7 mouse cellular contexts compared by ENCODE assay signal in genomic region chr11:55422978-55423377, GRCm38 (mm10). TPM values are rescaled to one million over a fixed set of nuclear protein-coding genes. Genes with fewer than 3 reads are reported as not detected.
A peak's percentile ranks its signal among the peaks of the same experiment; 100 is the strongest.
DNase-seq lines count a peak whose midpoint lies in the region; ATAC-seq and TF ChIP-seq lines count a peak whose summit lies in the region.

Gene Sparc (minus strand): TSS chr11:55423183.

- 0 out of 2 replicates have a peak within 1 kb of the TSS, but pooled peaks have one; percentile 35 for H3K27ac ChIP-seq in hindbrain, embryonic 16.5 days (ENCODE audit: low read depth, low read length)

- 100% methylated on average over 1 of the region's 1 CpGs for WGBS in hindbrain, embryonic 16.5 days

- peaks cover 13% of the 10 kb centered on the region for H3K79me3 ChIP-seq in C2C12 (ENCODE audit: low read depth)

- H3K9me3 ChIP-seq in hindbrain, embryonic 16.5 days (ENCODE audit: control insufficient read depth, low read length): no peaks in the 10 kb centered on the region

- no peaks in the 10 kb centered on the region for H3K36me3 ChIP-seq in C2C12 (ENCODE audit: control insufficient read depth, insufficient read depth)
- H3K36me3 ChIP-seq in hindbrain, embryonic 16.5 days (ENCODE audit: control insufficient read depth, insufficient read depth, low read length): no peaks in the 10 kb centered on the region

- H3ac ChIP-seq in C2C12 (ENCODE audit: control insufficient read depth, insufficient read length, low read depth): no peak within 1 kb of the TSS

- H3K79me2 ChIP-seq in C2C12 (ENCODE audit: control insufficient read depth, insufficient read depth): peaks cover 20% of the 10 kb centered on the region

- ATAC-seq in hindbrain, embryonic 16.5 days: no peak
- ATAC-seq in megakaryocyte, adult 5-6 weeks (ENCODE audit: poor library complexity, severe bottlenecking): peak; percentile 87
- ATAC-seq in cerebellum, adult (ENCODE audit: insufficient number of reproducible peaks, low FRiP score, low TSS enrichment): no peak

- H3K27me3 ChIP-seq in C2C12 (ENCODE audit: control insufficient read depth, insufficient read depth, insufficient read length): no peaks in the 10 kb centered on the region
- H3K27me3 ChIP-seq in hindbrain, embryonic 16.5 days (replicated peaks; ENCODE audit: control insufficient read depth, insufficient read depth, low read length): no peaks in the 10 kb centered on the region

- no peak within 1 kb of the TSS for H3K9ac ChIP-seq in hindbrain, embryonic 16.5 days (ENCODE audit: low read depth, low read length)

- no peak for DNase-seq in adrenal gland, adult 18-20 months (ENCODE audit: low spot score in 2 of 2)
- no peak for DNase-seq in gastrocnemius, adult 8-10 months (ENCODE audit: low spot score in 2 of 2)
- no peak for DNase-seq in ovary, postnatal 10 days (ENCODE audit: low spot score)

- H3K4me2 ChIP-seq in hindbrain, embryonic 16.5 days (ENCODE audit: low read length): no peak within 1 kb of the TSS

- H3K4me3 ChIP-seq in C2C12 (ENCODE audit: insufficient read depth, poor library complexity, severe bottlenecking): no peak within 1 kb of the TSS
- no peak within 1 kb of the TSS for H3K4me3 ChIP-seq in hindbrain, embryonic 16.5 days (ENCODE audit: low read length)

- peaks cover 17% of the 10 kb centered on the region for H3K4me1 ChIP-seq in hindbrain, embryonic 16.5 days (ENCODE audit: control insufficient read depth, insufficient read depth, low read depth, low read length)

- TF ChIP-seq CTCF in C2C12 (IDR thresholded peaks at IDR 0.05; ENCODE audit: control insufficient read depth, insufficient read depth, insufficient read length): no peak

TF ChIP-seq in C2C12, 6 proteins besides CTCF, POLR2A, EP300 and RAD21:
- TF ChIP-seq USF1 (IDR thresholded peaks at IDR 0.05; ENCODE audit: low read depth) (no peak), MAX (IDR thresholded peaks at IDR 0.05) (no peak), MYOG (IDR thresholded peaks at IDR 0.05; ENCODE audit: control insufficient read depth, extremely low read depth, insufficient read length) (no peak), MYOD1 (IDR thresholded peaks at IDR 0.05; ENCODE audit: control insufficient read depth, insufficient read length, low read depth) (no peak), FOSL1 (IDR thresholded peaks at IDR 0.05; ENCODE audit: insufficient read depth, low read length, poor library complexity, severe bottlenecking) (no peak), CEBPB (IDR thresholded peaks at IDR 0.05; ENCODE audit: low read depth) (no peak)

RNA-seq across cellular contexts. Expression of gene Sparc, which starts in this region (rescaled TPM):
- polyA plus RNA-seq in C2C12 (2012; fragmentation: generic; extraction: Trizol): 632 TPM
- total RNA-seq in adrenal gland, adult 18-20 months (2021): 1,000 to 10,000 TPM; 1,159 to 2,168 TPM
- 100 to 1,000 TPM in 3 of 4 experiments, 10 to 100 TPM in 1; 94.4 to 242 (median 133) TPM for total RNA-seq in gastrocnemius, adult 8-10 months (2022)
- 616 and 724 TPM in 2 replicates for polyA plus RNA-seq in hindbrain, embryonic 16.5 days (2015; fragmentation: Nextera tagmentation; extraction: Ambion mirVana)
- total RNA-seq in megakaryocyte, adult 5-6 weeks (2015): 0.71 and 1.2 TPM in 2 replicates
- 0.57 and 1.5 TPM in 2 replicates for total RNA-seq in megakaryocyte, adult 5-6 weeks (2017)

Comparison
In these comparisons a context has a peak if more than half of its experiments do, and no peak if none do; other contexts are left out.
1. RNA of gene Sparc (total RNA-seq): 1,159 to 2,168 TPM in adrenal gland, adult 18-20 months and 94.4 to 242 TPM in gastrocnemius, adult 8-10 months; 0.57 to 1.5 TPM in megakaryocyte, adult 5-6 weeks; every median in the first group is over 10 times any median in the second.
2. RNA of gene Sparc (total RNA-seq): 1,159 to 2,168 TPM in adrenal gland, adult 18-20 months; 94.4 to 242 TPM in gastrocnemius, adult 8-10 months; every median in the first group is over 4 times any median in the second.